Mouse (Mus musculus) erythroblast, embryonic 14.5 days (primary cell): ENCODE data around the gene Stk11.

Source experiments
- GATA1 ChIP-seq: IDR thresholded peaks from 2 replicates; pipeline ENCODE4 v1.6.1; 2012; ENCODE audit warnings: low read length, inconsistent platforms, mixed read lengths
- TAL1 ChIP-seq: IDR thresholded peaks from 3 replicates; pipeline ENCODE4 v1.6.1; 2012; ENCODE audit warnings: low read length, inconsistent platforms, mixed read lengths

DNA sequence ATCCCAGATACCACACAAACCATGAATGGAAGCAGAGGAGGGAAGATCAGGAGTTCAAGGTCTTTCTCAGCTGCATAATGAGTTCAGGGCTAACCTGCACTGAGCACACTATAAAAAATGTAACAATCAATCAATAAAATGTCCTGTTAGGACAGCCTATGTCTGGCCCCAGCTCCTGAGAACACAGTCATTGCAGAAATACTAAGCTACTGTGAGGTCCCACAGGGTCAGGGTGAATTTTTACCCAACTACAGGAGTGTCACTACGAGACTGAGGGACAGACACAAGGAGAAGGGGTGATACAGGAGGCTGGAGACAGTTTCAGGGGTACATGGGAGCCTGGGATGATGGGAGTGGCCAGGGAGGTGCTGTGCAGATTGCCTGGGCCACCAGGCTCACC is 37.2 kb upstream of the Stk11 start:
- TF ChIP-seq GATA1 = no peak
- no peak for TF ChIP-seq TAL1
